Mouse (Mus musculus): ENCODE results near the gene Higd1b. TPM values are rescaled to one million over a fixed set of nuclear protein-coding genes. Genes with fewer than 3 reads are reported as not detected.

Higd1b gene
- polyA plus RNA-seq, 1 experiment, result not detected

DNA sequence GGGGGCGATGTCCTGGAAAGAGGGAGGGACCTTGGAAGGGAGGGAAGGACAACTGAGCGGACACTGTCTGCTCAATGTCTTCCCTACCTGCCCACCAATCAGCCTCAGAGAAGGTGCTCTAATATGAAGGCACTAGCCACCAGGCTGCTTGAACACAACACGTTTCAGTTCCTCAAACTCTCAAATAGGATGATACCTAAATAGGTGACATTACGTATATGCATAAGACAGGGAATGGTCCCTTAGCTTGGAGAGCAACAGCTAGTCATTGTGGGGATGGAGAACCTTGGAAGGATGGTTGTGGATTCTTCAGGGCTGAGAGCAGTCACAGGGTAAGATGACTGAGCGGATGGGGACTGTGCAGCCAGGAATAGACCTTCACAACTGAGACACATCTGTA is 51.8 kb downstream of the Higd1b start:
- H3ac ChIP-seq (ENCODE audit: control insufficient read depth, insufficient read length), result no peak overlapping the region
- H3K36me3 ChIP-seq (ENCODE audit: control insufficient read depth, insufficient read depth), result no peaks in the 10 kb centered on the region
- H3K4me3 ChIP-seq, result no peak overlapping the region
- H3K4me2 ChIP-seq (ENCODE audit: low read depth), result no peak overlapping the region
- H3K27me3 ChIP-seq (ENCODE audit: control insufficient read depth, insufficient read depth, insufficient read length), result peaks cover 9% of the 10 kb centered on the region
- H3K79me2 ChIP-seq (ENCODE audit: control insufficient read depth, insufficient read depth), result no peaks in the 10 kb centered on the region
- TF ChIP-seq MYOG (IDR thresholded peaks at IDR 0.05; ENCODE audit: control insufficient read depth in 1 of 3, insufficient read depth in 1 of 3, insufficient read length in 2 of 3, low read depth in 2 of 3) (no peak), POLR2AphosphoS2 (IDR thresholded peaks at IDR 0.05; ENCODE audit: insufficient read length, low read depth) (no peak), POLR2A (IDR thresholded peaks at IDR 0.05; ENCODE audit: insufficient read length, low read depth) (no peak), TCF12 (IDR thresholded peaks at IDR 0.05; ENCODE audit: insufficient read depth, poor library complexity, severe bottlenecking) (no peak)

Other genes with a start within 250 kb of the Higd1b start
- gene Fzd2, start 231.5 kb upstream of the Higd1b start, polyA plus RNA-seq (2012; fragmentation: generic; extraction: Trizol), result 66.9 TPM
- 0.01 TPM for gene Meioc, start 172.1 kb upstream of the Higd1b start, polyA plus RNA-seq (2012; fragmentation: generic; extraction: Trizol)
- gene Ccdc43, start 138.1 kb upstream of the Higd1b start, polyA plus RNA-seq (2012; fragmentation: generic; extraction: Trizol), result 26.8 TPM
- 0.19 TPM for gene Adam11, start 74.4 kb upstream of the Higd1b start, polyA plus RNA-seq (2012; fragmentation: generic; extraction: Trizol)
- gene Gjc1, start 16.1 kb upstream of the Higd1b start, polyA plus RNA-seq (2012; fragmentation: generic; extraction: Trizol), result 10.3 TPM
- 104 TPM for gene Eftud2, start 45.1 kb downstream of the Higd1b start, polyA plus RNA-seq (2012; fragmentation: generic; extraction: Trizol)
- gene Ccdc103, start 45.4 kb downstream of the Higd1b start, polyA plus RNA-seq (2012; fragmentation: generic; extraction: Trizol), result 1.4 TPM
- not detected for gene Fam187a, start 49.3 kb downstream of the Higd1b start, polyA plus RNA-seq (2012; fragmentation: generic; extraction: Trizol)
- 0.16 TPM for gene Gfap, start 65.1 kb downstream of the Higd1b start, polyA plus RNA-seq (2012; fragmentation: generic; extraction: Trizol)
- 18.4 TPM for gene Kif18b, start 89.3 kb downstream of the Higd1b start, polyA plus RNA-seq (2012; fragmentation: generic; extraction: Trizol)
- gene C1ql1, start 110.8 kb downstream of the Higd1b start, polyA plus RNA-seq (2012; fragmentation: generic; extraction: Trizol), result 0.74 TPM
- 77.1 TPM for gene Nmt1, start 192.3 kb downstream of the Higd1b start, polyA plus RNA-seq (2012; fragmentation: generic; extraction: Trizol)
- 199 TPM for gene Dcakd, start 192.5 kb downstream of the Higd1b start, polyA plus RNA-seq (2012; fragmentation: generic; extraction: Trizol)

Measured in myocyte (in vitro differentiated cells).